Mouse (Mus musculus): Measurements from ENCODE around the gene Exoc6.
A peak's percentile ranks its signal among the peaks of the same experiment; 100 is the strongest.

DNA sequence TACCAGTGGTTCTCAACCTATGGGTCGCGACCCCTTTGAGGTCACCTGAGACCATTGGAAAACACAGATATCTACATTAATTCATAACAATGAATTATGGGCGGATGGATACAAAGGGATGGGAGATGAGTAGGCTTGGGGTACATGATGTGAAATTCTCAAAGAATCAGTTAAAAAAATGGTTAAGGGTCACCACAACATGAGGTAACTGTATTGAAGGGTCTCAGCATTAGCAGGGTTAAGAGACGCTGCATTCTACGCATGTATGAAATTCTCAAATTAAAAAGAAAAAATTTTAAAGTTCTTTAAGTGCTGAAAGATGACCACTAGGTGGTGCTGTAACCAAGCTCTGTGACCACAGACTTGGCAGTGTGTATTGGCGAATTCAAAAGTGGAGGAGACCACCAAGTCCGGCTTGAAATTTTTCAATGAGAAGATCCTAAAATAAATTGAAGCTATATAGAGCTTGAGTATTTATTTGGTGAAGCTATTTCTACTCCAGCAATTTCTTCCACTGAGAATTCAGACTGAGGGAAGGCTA lies 20.2 kb upstream of the Exoc6 start:
- TF ChIP-seq ZMIZ1 (IDR thresholded peaks at IDR 0.05; ENCODE audit: low read depth, low read length) = no peak
- no peak for TF ChIP-seq MAX (IDR thresholded peaks at IDR 0.05; ENCODE audit: low read length)
- TF ChIP-seq GABPA (IDR thresholded peaks at IDR 0.05; ENCODE audit: low read depth, low read length) = no peak
- TF ChIP-seq POLR2A (IDR thresholded peaks at IDR 0.05; ENCODE audit: control insufficient read depth in 1 of 2, insufficient read depth in 1 of 2, low read depth in 1 of 2, low read length in 2 of 2, poor library complexity in 1 of 2) = no peak
- TF ChIP-seq ETS1 (IDR thresholded peaks at IDR 0.05; ENCODE audit: low read depth, low read length) = no peak
- TF ChIP-seq USF1 (IDR thresholded peaks at IDR 0.05; ENCODE audit: low read depth, low read length) = no peak
- 0 out of 2 replicates have a peak, but pooled peaks have one; percentile 22 for TF ChIP-seq TBP (IDR thresholded peaks at IDR 0.05; ENCODE audit: low read depth, low read length)
- TF ChIP-seq MEF2A (IDR thresholded peaks at IDR 0.05; ENCODE audit: extremely low read depth, insufficient replicate concordance, low read depth, low read length, poor library complexity, severe bottlenecking) = no peak
- TF ChIP-seq KAT2A (conservative IDR thresholded peaks at IDR 0.05; ENCODE audit: low read depth, low read length) = no peak
- peak; percentile 65 for TF ChIP-seq ZC3H11A (IDR thresholded peaks at IDR 0.05; ENCODE audit: low read depth, low read length)
- peak; percentile 68 to 88 (median 71) for TF ChIP-seq CTCF (IDR thresholded peaks at IDR 0.05 in 2 of 3, conservative IDR thresholded peaks at IDR 0.05 in 1 of 3; ENCODE audit: control insufficient read depth in 1 of 3, insufficient read depth in 1 of 3, low read depth in 2 of 3, low read length in 3 of 3, poor library complexity in 1 of 3, severe bottlenecking in 1 of 3)
